Mouse (Mus musculus) embryonic facial prominence, embryonic 15.5 days (tissue): ENCODE data around the gene Fndc3b. TPM values are rescaled to one million over a fixed set of nuclear protein-coding genes. Genes with fewer than 3 reads are reported as not detected.
A peak's percentile ranks its signal among the peaks of the same experiment; 100 is the strongest.

ENCODE experiments used
- ATAC-seq: fragments of 200-750 bp; cut with Nextera tagmentation; 2 replicates; pipeline ENCODE4 v1.8.0; 2017; ENCODE audit warnings: low read depth, moderate TSS enrichment; ENCODE audit not compliant: insufficient number of reproducible peaks, low FRiP score, low TSS enrichment
- H3K27ac ChIP-seq: fragments of 300-500 bp; sonication (generic); replicated peaks from 2 replicates; pipeline ENCODE4 v1.5.1; 2015; ENCODE audit warnings: mild to moderate bottlenecking, inconsistent platforms
- H3K27me3 ChIP-seq: fragments of 300-500 bp; sonication (generic); 2 replicates; pipeline ENCODE4 v1.6.1; 2015; ENCODE audit warnings: inconsistent platforms
- H3K36me3 ChIP-seq: fragments of 300-500 bp; sonication (generic); 2 replicates; pipeline ENCODE4 v1.6.1; 2015; ENCODE audit warnings: mild to moderate bottlenecking, inconsistent platforms
- H3K4me1 ChIP-seq: fragments of 300-500 bp; sonication (generic); 2 replicates; pipeline ENCODE4 v1.6.1; 2015; ENCODE audit warnings: inconsistent platforms
- H3K4me2 ChIP-seq: fragments of 300-500 bp; sonication (generic); replicated peaks from 2 replicates; pipeline ENCODE4 v1.6.1; 2015; ENCODE audit warnings: mild to moderate bottlenecking, inconsistent platforms
- H3K4me3 ChIP-seq: fragments of 300-500 bp; sonication (generic); replicated peaks from 2 replicates; pipeline ENCODE4 v1.5.1; 2015; ENCODE audit warnings: mild to moderate bottlenecking, inconsistent platforms
- H3K9ac ChIP-seq: fragments of 300-500 bp; sonication (generic); 2 replicates; pipeline ENCODE4 v1.6.1; 2015; ENCODE audit warnings: inconsistent platforms
- H3K9me3 ChIP-seq: fragments of 300-500 bp; sonication (generic); replicated peaks from 2 replicates; pipeline ENCODE4 v1.6.1; 2016; ENCODE audit warnings: inconsistent platforms
- WGBS: fragments of 180-500 bp; shearing (Covaris S2); methylation state at CpG from one replicate; pipeline ENCODE4 v1.1.7; 2015; 5-methylcytosine and 5-hydroxymethylcytosine counted together
- polyA plus RNA-seq: library from polyadenylated mRNA; unstranded; fragments of >200 nt; fragmentation: Nextera tagmentation; extraction: Ambion mirVana; gene quantifications from 2 replicates; pipeline ENCODE4 v1.2.1, GENCODE M21; 2015

Fndc3b gene
- polyA plus RNA-seq, 1 experiment from 2014 or later, result 31.8 TPM

GRCm38 (mm10) chr3:27691486-27692160 is 19.5 kb downstream of the Fndc3b start:
- Histone ChIP-seq H3K27me3 (no peaks in the 10 kb centered on the region), H3K27ac (no peak overlapping the region), H3K4me2 (no peak overlapping the region), H3K9ac (no peak overlapping the region), H3K4me1 (peaks cover 44% of the 10 kb centered on the region), H3K9me3 (no peaks in the 10 kb centered on the region), H3K4me3 (no peak overlapping the region), H3K36me3 (0 out of 2 replicates have a peak, but pooled peaks cover 9% of the 10 kb centered on the region)
- ATAC-seq, result no peak
- 83% methylated on average over 9 of the region's 9 CpGs for WGBS

GRCm38 (mm10) chr3:27690030-27690429 is 21.1 kb downstream of the Fndc3b start:
- ATAC-seq, result no peak
- no peaks in the 10 kb centered on the region for H3K9me3 ChIP-seq
- no peaks in the 10 kb centered on the region for H3K27me3 ChIP-seq
- H3K4me2 ChIP-seq, result no peak overlapping the region
- H3K36me3 ChIP-seq, result 0 out of 2 replicates have a peak, but pooled peaks cover 9% of the 10 kb centered on the region
- H3K9ac ChIP-seq, result no peak overlapping the region
- 56% methylated on average over 6 of the region's 6 CpGs for WGBS
- H3K4me1 ChIP-seq, result peaks cover 32% of the 10 kb centered on the region
- H3K4me3 ChIP-seq, result no peak overlapping the region
- H3K27ac ChIP-seq, result peak overlapping the region; percentile 63; the same call in 1 of the 2 replicates

- H3K9ac ChIP-seq, result no peak overlapping the region
- 64% methylated on average over 12 of the region's 12 CpGs for WGBS
- H3K9me3 ChIP-seq, result no peaks in the 10 kb centered on the region
- no peaks in the 10 kb centered on the region for H3K27me3 ChIP-seq
- 0 out of 2 replicates have a peak overlapping the region, but pooled peaks have one; percentile 41 for H3K27ac ChIP-seq
- H3K4me2 ChIP-seq, result no peak overlapping the region
- H3K36me3 ChIP-seq, result 0 out of 2 replicates have a peak, but pooled peaks cover 9% of the 10 kb centered on the region
- H3K4me1 ChIP-seq, result peaks cover 28% of the 10 kb centered on the region
- no peak for ATAC-seq
- no peak overlapping the region for H3K4me3 ChIP-seq
Observed at GRCm38 (mm10) chr3:27689149-27689865, 21.8 kb downstream of the Fndc3b start.

- peaks cover 28% of the 10 kb centered on the region for H3K4me1 ChIP-seq
- H3K9me3 ChIP-seq, result no peaks in the 10 kb centered on the region
- H3K27me3 ChIP-seq, result no peaks in the 10 kb centered on the region
- H3K4me2 ChIP-seq, result no peak overlapping the region
- no peak overlapping the region for H3K4me3 ChIP-seq
- H3K9ac ChIP-seq, result no peak overlapping the region
- 70% methylated on average over 19 of the region's 19 CpGs for WGBS
- H3K27ac ChIP-seq, result no peak overlapping the region
- peaks cover 9% of the 10 kb centered on the region; the same call in 1 of the 2 replicates for H3K36me3 ChIP-seq
- no peak for ATAC-seq
Observed at GRCm38 (mm10) chr3:27686732-27687491, 24.2 kb downstream of the Fndc3b start.

GRCm38 (mm10) chr3:27685650-27686208 is 25.4 kb downstream of the Fndc3b start:
- Histone ChIP-seq H3K9me3 (no peaks in the 10 kb centered on the region), H3K36me3 (peaks cover 9% of the 10 kb centered on the region), H3K27me3 (no peaks in the 10 kb centered on the region), H3K4me3 (no peak overlapping the region), H3K9ac (no peak overlapping the region; the same call in 1 of the 2 replicates), H3K4me2 (no peak overlapping the region), H3K4me1 (peaks cover 25% of the 10 kb centered on the region), H3K27ac (no peak overlapping the region)
- 76% methylated on average over 14 of the region's 14 CpGs for WGBS
- ATAC-seq, result no peak

GRCm38 (mm10) chr3:27685134-27685533 is 26.0 kb downstream of the Fndc3b start:
- Histone ChIP-seq H3K4me3 (no peak overlapping the region), H3K4me2 (no peak overlapping the region), H3K4me1 (peaks cover 19% of the 10 kb centered on the region), H3K27ac (no peak overlapping the region), H3K9ac (no peak overlapping the region), H3K36me3 (peaks cover 9% of the 10 kb centered on the region), H3K9me3 (no peaks in the 10 kb centered on the region), H3K27me3 (no peaks in the 10 kb centered on the region)
- 65% methylated on average over 6 of the region's 6 CpGs for WGBS
- ATAC-seq, result no peak

GRCm38 (mm10) chr3:27683374-27683773 is 27.7 kb downstream of the Fndc3b start:
- ATAC-seq, result no peak
- WGBS, result 61% methylated on average over 4 of the region's 4 CpGs
- no peak overlapping the region for H3K9ac ChIP-seq

GRCm38 (mm10) chr3:27677574-27677973 is 33.5 kb downstream of the Fndc3b start:
- 0 out of 2 replicates have a peak overlapping the region, but pooled peaks have one; percentile 17 for H3K27ac ChIP-seq
- no peak overlapping the region for H3K4me2 ChIP-seq
- no peaks in the 10 kb centered on the region; the same call in 1 of the 2 replicates for H3K36me3 ChIP-seq
- H3K9me3 ChIP-seq, result no peaks in the 10 kb centered on the region
- H3K4me1 ChIP-seq, result peaks cover 25% of the 10 kb centered on the region
- no peak for ATAC-seq
- no peak overlapping the region for H3K4me3 ChIP-seq
- H3K9ac ChIP-seq, result no peak overlapping the region
- 43% methylated on average over 6 of the region's 6 CpGs for WGBS
- H3K27me3 ChIP-seq, result no peaks in the 10 kb centered on the region

More at GRCm38 (mm10) chr3:27683374-27683773, 27.7 kb downstream of the Fndc3b start:
- peaks cover 7% of the 10 kb centered on the region for H3K36me3 ChIP-seq
- no peak overlapping the region for H3K27ac ChIP-seq
- no peaks in the 10 kb centered on the region for H3K27me3 ChIP-seq
- H3K4me1 ChIP-seq, result peaks cover 11% of the 10 kb centered on the region; the same call in 1 of the 2 replicates
- no peak overlapping the region for H3K4me2 ChIP-seq
- no peaks in the 10 kb centered on the region for H3K9me3 ChIP-seq
- no peak overlapping the region for H3K4me3 ChIP-seq

- no peaks in the 10 kb centered on the region for H3K27me3 ChIP-seq
- no peak overlapping the region for H3K27ac ChIP-seq
- 45% methylated on average over 7 of the region's 7 CpGs for WGBS
- H3K4me3 ChIP-seq, result no peak overlapping the region
- no peaks in the 10 kb centered on the region for H3K9me3 ChIP-seq
- no peak overlapping the region for H3K4me2 ChIP-seq
- peaks cover 46% of the 10 kb centered on the region for H3K4me1 ChIP-seq
- no peak overlapping the region for H3K9ac ChIP-seq
- no peaks in the 10 kb centered on the region for H3K36me3 ChIP-seq
- ATAC-seq, result no peak
Observed at GRCm38 (mm10) chr3:27673660-27674059, 37.4 kb downstream of the Fndc3b start.

GRCm38 (mm10) chr3:27670416-27670815 is 40.7 kb downstream of the Fndc3b start:
- Histone ChIP-seq H3K4me2 (no peak overlapping the region), H3K27me3 (no peaks in the 10 kb centered on the region), H3K4me3 (no peak overlapping the region), H3K9me3 (no peaks in the 10 kb centered on the region), H3K9ac (no peak overlapping the region), H3K27ac (peak overlapping the region; percentile 48; the same call in 1 of the 2 replicates), H3K4me1 (peaks cover 51% of the 10 kb centered on the region), H3K36me3 (no peaks in the 10 kb centered on the region)
- WGBS, result 34% methylated on average over 12 of the region's 12 CpGs
- ATAC-seq, result no peak

GRCm38 (mm10) chr3:27667280-27667679 is 43.8 kb downstream of the Fndc3b start:
- Histone ChIP-seq H3K9ac (no peak overlapping the region), H3K4me3 (no peak overlapping the region), H3K27ac (no peak overlapping the region), H3K36me3 (no peaks in the 10 kb centered on the region), H3K4me1 (peaks cover 41% of the 10 kb centered on the region), H3K9me3 (no peaks in the 10 kb centered on the region), H3K27me3 (no peaks in the 10 kb centered on the region), H3K4me2 (no peak overlapping the region)
- ATAC-seq, result no peak
- 79% methylated on average over 4 of the region's 4 CpGs for WGBS
